Mouse (Mus musculus) activated CD4-positive, CD25-positive, alpha-beta regulatory T cell, adult 4 months (primary cell): Measurements from ENCODE around the gene Mlec. TPM values are rescaled to one million over a fixed set of nuclear protein-coding genes. Genes with fewer than 3 reads are reported as not detected.
"Not testable (repeated sequence)": the region's sequence is repeated elsewhere in the genome, so short reads cannot be mapped to it uniquely, and the experiment has no call there.

Experiments
- ATAC-seq: one replicate; pipeline ENCODE4 v1.8.0; 2017
- polyA plus RNA-seq, 2 experiments: library from polyadenylated mRNA; unstranded; fragments of 100-300 nt; shearing (Covaris generic); gene quantifications; one replicate each; pipeline ENCODE4 v1.2.1; 2017

Gene Mlec
- polyA plus RNA-seq, 2 experiments from 2014 or later: 26.8 to 37.1 TPM

GRCm38 (mm10) chr5:115179596-115179995, 21.6 kb upstream of the Mlec start:
- no peak for ATAC-seq

DNA sequence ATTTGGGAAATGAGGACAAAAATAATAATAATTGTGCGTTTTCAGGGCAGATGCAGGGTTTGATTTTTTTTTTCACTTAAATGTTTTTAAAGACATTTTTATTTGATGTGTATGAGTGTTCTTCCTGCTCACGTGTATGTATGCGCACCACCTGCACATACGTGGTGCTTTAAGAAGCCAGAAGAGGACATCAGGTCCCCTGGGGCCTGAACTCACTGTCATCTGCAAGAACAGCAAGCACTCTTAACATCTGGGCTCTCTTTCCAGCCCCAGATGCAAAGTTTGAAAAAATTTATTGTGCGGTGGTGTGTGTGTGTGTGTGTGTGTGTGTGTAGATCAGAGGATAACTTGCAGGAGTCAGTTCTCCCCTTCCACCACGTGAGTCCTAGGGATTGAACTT, 19.9 kb upstream of the Mlec start:
- ATAC-seq: no peak

- no peak for ATAC-seq
Measured at GRCm38 (mm10) chr5:115174554-115174953, 16.6 kb upstream of the Mlec start.

DNA sequence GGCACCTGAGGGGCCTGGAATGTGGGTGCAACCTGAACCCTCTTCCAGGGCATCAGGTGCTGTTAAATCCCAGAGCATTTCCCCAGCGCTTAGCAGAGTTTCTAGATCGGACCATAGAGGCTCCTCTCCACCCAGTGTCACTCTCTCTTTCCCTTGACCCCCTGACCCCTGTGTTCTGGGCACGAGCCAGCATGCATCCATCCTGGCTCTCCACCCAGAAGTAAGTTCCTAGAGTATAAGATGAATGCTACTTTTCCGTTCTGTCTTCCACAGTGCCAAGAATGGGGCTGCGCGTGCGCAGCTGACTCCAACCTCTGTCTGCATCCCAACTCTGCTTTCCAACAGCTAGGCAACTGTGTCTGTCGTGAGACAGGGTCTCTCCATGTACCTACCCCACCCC, 12.2 kb upstream of the Mlec start:
- ATAC-seq: no peak

DNA sequence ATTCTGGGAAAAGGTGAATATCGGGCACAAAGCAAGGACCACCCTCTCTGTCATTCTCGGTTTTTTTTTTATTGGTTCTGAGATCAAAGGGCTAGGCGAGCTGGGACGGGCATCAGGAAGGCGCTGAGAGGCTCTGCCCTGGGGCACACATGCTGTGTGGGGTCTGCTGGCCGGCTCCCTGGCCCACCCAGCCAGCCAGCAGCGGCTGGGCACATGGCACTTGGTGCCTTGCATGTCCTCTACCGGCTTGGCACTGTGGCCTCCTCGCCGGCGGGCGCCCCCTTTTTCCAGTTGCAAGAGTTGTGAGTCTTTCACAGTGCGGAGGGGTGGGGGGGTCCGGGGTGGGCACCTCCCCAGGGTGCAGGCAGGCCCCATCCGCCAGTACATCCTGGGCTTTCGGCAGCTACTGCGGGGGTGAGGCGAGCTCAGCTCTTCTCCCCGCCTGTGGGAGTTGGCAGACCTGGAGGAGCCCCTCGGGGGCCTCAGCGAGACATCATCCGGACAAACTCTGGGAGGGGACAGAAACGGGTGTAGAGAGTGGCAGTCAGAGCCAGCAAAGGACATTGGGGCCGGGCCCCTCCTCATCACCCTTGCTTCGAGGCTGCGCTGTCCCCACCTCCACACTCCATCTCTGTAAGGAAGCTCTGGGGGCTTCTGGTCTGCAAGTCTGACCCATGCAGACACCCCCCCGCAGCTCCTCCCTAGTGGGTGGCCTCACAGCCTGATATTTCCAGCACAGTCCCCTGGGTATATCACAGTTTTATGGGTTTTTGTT, 10.8 kb upstream of the Mlec start:
- no peak for ATAC-seq

DNA sequence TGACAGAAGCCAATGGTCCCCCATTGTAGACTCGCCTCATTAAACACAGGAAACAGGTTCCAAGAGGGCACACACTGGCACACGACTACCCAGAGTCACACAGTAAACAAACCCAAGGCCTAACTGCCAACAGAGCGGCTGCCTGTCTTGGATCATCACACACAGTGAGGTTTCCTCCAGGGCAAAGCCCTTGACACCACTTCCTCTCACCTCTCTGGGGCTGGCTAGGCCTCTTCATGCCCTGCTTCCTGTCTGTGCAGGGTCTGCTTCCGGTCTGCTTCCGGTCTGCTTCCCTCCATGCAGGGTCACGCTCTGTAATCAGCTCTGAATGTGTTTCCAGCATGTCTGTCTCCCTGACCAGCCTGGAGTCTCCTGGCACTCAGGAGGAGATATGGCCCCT, 9.4 kb upstream of the Mlec start:
- ATAC-seq: peak; percentile 98

DNA sequence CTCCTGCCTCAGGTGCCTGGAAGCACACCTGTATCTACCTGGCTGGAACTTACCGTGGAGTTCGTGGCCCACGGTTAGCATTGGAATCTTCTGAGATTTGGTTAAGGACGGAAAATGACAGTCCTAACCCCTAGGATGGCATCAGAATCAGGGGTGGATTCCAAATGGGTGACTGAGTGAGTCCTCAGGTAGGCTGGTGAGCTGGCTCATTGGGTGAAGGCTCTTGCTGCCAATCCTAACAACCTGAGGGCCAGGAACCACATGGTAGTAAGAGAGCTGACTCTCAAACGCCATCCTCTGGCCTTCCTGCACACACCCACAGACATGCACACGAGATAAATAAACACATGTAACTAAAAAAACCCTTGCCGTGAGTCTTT, 8.8 kb upstream of the Mlec start:
- ATAC-seq: no peak

GRCm38 (mm10) chr5:115165895-115166814, 8.2 kb upstream of the Mlec start:
- no peak for ATAC-seq

- ATAC-seq: no peak
Measured at GRCm38 (mm10) chr5:115165351-115165750, 7.4 kb upstream of the Mlec start.

- not testable (repeated sequence) for ATAC-seq
Measured at GRCm38 (mm10) chr5:115164446-115164845, 6.5 kb upstream of the Mlec start.

DNA sequence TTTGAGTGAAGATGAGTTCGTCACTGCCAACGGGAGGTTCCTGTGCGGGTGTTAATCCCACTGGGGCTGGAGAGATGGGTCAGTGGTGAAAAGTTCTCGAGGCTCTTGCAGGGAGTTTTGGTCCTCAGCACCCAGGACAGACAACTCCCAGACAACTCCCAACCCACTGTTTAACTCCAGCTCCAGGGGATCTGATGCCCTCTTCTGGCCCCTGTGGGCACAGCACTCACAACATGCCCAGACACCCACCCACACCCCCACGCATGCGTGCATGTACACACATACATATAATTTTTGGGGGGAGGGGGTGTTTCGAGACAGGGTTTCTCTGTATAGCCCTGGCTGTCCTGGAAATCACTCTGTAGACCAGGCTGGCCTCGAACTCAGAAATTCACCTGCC, 5.6 kb upstream of the Mlec start:
- no peak for ATAC-seq

- not testable (repeated sequence) for ATAC-seq
Measured at GRCm38 (mm10) chr5:115161940-115162279, 3.9 kb upstream of the Mlec start.

- no peak for ATAC-seq
Measured at GRCm38 (mm10) chr5:115161064-115161939, 3.3 kb upstream of the Mlec start.

GRCm38 (mm10) chr5:115160655-115161054, 2.7 kb upstream of the Mlec start:
- ATAC-seq: no peak

DNA sequence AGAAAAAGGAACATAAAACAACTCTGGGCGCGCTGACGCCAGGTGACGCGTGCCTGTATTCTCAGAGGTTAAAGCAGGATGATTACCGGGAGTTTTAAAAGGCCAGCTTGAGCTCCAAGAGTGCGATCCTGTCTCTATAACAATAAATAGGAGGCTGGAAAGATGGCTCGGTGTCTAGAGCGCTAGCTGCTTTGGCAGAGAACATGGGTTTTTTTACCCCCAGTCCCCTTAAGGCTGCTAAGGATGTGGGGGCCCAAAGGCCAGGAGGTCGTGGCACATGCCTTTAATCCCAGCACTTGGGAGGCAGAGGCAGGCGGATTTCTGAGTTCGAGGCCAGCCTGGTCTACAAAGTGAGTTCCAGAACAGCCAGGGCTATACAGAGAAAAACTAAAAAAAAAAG, 1.2 kb upstream of the Mlec start:
- ATAC-seq: no peak

DNA sequence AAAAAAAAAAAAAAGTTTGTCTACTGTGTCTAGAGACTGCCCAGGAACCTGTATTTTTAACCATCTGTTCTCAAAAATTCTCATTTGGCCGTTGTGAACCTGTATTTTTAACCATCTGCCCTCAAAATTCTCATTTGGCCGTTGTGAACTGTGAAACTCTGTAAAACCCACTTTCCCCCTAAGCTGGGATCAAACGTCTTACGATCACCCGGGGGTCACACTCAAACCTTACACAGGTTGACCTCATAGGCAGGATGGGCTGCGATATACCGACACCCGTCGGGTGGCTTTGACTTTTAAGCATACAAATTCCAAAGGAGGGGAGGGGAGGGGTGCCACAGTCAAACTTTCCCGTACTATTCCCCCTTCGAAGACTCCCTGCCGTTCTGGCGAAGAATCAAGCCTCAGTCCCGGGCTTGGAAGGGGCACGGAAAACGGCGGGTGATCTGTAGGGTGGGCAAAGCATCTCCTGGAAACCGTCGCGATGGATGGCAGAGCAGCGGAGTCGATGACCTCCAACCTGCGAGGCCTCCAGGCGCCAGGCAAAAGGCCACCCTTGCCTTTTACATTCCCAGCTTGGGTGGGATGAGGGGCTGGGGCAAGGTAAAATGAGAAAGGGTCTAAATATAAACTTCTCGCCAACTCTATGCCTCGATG, 918 bp downstream of the Mlec start:
- ATAC-seq: no peak

DNA sequence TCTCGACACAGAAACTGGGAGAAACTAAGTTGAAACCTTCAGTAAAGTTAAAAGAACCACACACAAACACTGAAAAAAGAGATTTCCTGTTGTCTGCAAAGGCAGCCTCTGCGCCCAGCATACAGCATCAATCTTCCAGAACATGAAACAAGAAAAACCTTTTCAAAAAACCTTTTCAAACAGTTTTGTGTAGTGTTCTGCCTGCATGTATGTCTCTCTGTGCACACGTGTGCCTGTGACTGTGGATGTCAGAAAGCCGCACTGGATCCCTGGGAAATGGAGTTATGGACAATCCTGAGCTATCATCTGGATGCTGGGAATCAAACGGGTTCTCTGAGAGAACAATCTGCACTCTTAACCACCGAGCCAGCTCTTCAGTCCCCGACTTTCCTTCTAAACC, 1.6 kb downstream of the Mlec start:
- ATAC-seq: no peak

DNA sequence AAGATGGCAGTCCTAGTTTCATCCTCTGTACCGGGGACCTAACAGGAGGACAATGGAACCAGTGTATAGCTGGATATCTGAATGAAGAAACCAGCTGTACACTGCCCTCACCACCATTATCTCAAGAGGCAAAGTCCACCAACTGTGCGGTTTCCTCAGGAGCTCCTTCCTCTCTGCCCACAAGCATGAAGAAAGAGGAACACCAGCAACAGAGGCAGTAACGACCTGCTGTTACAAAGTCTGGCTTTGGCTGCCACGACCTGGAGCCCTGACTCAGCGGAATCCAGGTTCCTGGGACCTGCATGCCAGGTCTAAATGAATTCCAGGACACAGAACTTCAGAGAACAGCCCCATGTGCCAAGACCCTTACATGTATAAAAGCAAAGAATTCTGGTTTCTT, 2.1 kb downstream of the Mlec start:
- no peak for ATAC-seq

DNA sequence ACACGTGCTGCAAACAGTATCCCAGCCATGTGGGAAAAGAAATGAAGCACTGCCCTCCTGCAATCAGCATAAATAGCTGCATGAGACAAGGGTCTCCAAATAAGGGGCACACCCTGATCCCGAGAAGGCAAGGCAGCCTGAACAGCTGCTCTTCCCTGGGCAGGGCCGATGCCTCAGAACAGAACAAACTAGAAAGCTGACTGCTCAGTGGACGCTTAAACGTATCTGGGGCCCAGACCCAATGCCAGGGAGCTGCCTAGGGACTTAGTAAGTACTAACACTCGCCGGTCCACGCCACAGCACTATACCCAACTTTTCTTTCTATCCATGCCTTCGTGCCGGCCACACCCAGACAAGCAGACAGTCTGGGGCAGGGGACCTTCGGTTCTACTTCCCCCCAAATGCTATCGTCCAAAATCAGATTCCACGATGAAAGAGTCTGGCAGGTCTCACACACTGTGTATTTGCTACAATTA, 2.8 kb downstream of the Mlec start:
- no peak for ATAC-seq

- ATAC-seq: peak; percentile 32
Measured at GRCm38 (mm10) chr5:115152132-115152956, 5.6 kb downstream of the Mlec start.

DNA sequence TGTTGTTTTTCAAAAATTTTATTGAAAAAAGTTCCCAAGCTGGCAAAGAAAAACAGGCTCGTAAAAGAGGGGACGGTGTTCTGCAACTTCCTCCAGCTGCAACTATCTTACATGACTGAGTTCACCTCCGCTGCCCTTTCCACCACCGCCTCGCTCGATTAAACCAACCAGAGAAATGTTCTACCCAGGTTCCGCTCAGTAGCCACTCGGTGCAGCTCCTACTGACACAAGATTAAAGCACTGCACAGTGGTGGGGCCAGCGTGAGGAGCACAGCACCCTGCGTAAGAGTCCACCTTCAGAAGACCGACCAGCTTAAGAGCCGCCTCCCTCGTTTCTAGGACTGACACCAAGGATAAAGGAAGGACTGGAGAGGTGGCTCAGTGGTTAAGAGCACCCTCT, 6.5 kb downstream of the Mlec start:
- no peak for ATAC-seq
